Mouse (Mus musculus): ENCODE results near the gene Zdhhc20.

- TF ChIP-seq USF1 (IDR thresholded peaks at IDR 0.05; ENCODE audit: low read depth, low read length) (no peak), NELFE (IDR thresholded peaks at IDR 0.05; ENCODE audit: low read depth, low read length) (no peak), POLR2A (IDR thresholded peaks at IDR 0.05; ENCODE audit: control insufficient read depth in 1 of 2, insufficient read depth in 1 of 2, low read depth in 1 of 2, low read length in 2 of 2, poor library complexity in 1 of 2) (no peak), CTCF (IDR thresholded peaks at IDR 0.05 in 2 of 3, conservative IDR thresholded peaks at IDR 0.05 in 1 of 3; ENCODE audit: control insufficient read depth in 1 of 3, insufficient read depth in 1 of 3, low read depth in 2 of 3, low read length in 3 of 3, poor library complexity in 1 of 3, severe bottlenecking in 1 of 3) (no peak)
Measured at GRCm38 (mm10) chr14:57934666-57935065, 44.6 kb upstream of the Zdhhc20 start.

Measured in MEL (cell line).